Mouse (Mus musculus) megakaryocyte progenitor cell, adult 5-6 weeks (primary cell): ENCODE measurements around the gene Lenep. TPM values are rescaled to one million over a fixed set of nuclear protein-coding genes. Genes with fewer than 3 reads are reported as not detected.

Experiments used
- ATAC-seq: replicated peaks from 2 replicates; pipeline ENCODE4 v1.8.0; 2016; ENCODE audit warnings: mild to moderate bottlenecking, moderate TSS enrichment, inconsistent platforms; ENCODE audit not compliant: poor library complexity
- total RNA-seq, 2 experiments: library from RNA; stranded (forward) in 1 of 2; stranded (reverse) in 1 of 2; fragments of 157-497, 149-512 nt in 1 of 2; fragments of 200-1000 nt in 1 of 2; gene quantifications; 2 replicates each; pipeline versions ENCODE4 v1.2.3 to v1.2.4; 2015 to 2017

Gene Lenep
- total RNA-seq, 2 experiments from 2014 or later: 0.21 to 2.7 TPM

- no peak for ATAC-seq
These were observed 17.8 kb upstream of the Lenep start for GRCm38 (mm10) chr3:89420421-89420820.

- no peak for ATAC-seq
These were observed 17.4 kb upstream of the Lenep start for GRCm38 (mm10) chr3:89419981-89420380.

- no peak for ATAC-seq
These were observed 17.0 kb upstream of the Lenep start for GRCm38 (mm10) chr3:89419571-89419970.

GRCm38 (mm10) chr3:89418861-89419250, 16.3 kb upstream of the Lenep start:
- ATAC-seq: no peak

GRCm38 (mm10) chr3:89418170-89418860, 15.7 kb upstream of the Lenep start, which contains the start of the genes Cks1b and Shc1:
TSS of gene Cks1b (minus strand) at chr3:89418383.
TSS of gene Shc1 (plus strand) at chr3:89418443.
- ATAC-seq: peak; percentile 86

- ATAC-seq: peak; percentile 15; the same call in 1 of the 2 replicates
These were observed 15.2 kb upstream of the Lenep start for GRCm38 (mm10) chr3:89417840-89418169.

GRCm38 (mm10) chr3:89417131-89417530, 14.5 kb upstream of the Lenep start:
- no peak for ATAC-seq

- no peak for ATAC-seq
These were observed 13.6 kb upstream of the Lenep start for GRCm38 (mm10) chr3:89416158-89416557.

GRCm38 (mm10) chr3:89411490-89412393, 9.1 kb upstream of the Lenep start, which contains the start of gene Flad1:
TSS of gene Flad1 (minus strand) at chr3:89411870.
- ATAC-seq: peak; percentile 100

GRCm38 (mm10) chr3:89410864-89411263, 8.3 kb upstream of the Lenep start:
- ATAC-seq: no peak

- ATAC-seq: no peak
These were observed 7.1 kb upstream of the Lenep start for GRCm38 (mm10) chr3:89409701-89410100.

- ATAC-seq: no peak
These were observed 5.9 kb upstream of the Lenep start for GRCm38 (mm10) chr3:89408448-89408847.

- ATAC-seq: no peak
These were observed 4.3 kb upstream of the Lenep start for GRCm38 (mm10) chr3:89406887-89407286.

- ATAC-seq: no peak
These were observed 1.3 kb downstream of the Lenep start for GRCm38 (mm10) chr3:89401329-89401728.

- ATAC-seq: no peak
These were observed 6.0 kb downstream of the Lenep start for GRCm38 (mm10) chr3:89396654-89397005.

- peak; percentile 15; the same call in 1 of the 2 replicates for ATAC-seq
These were observed 6.6 kb downstream of the Lenep start for GRCm38 (mm10) chr3:89395806-89396653.

GRCm38 (mm10) chr3:89395419-89395805, 7.2 kb downstream of the Lenep start:
- no peak for ATAC-seq

GRCm38 (mm10) chr3:89394894-89395256, 7.7 kb downstream of the Lenep start:
- peak; percentile 27 for ATAC-seq

GRCm38 (mm10) chr3:89394006-89394893, 8.3 kb downstream of the Lenep start, which contains the start of gene Zbtb7b:
TSS of gene Zbtb7b (minus strand) at chr3:89394776.
- peak; percentile 57 for ATAC-seq

GRCm38 (mm10) chr3:89393605-89394004, 9.0 kb downstream of the Lenep start:
- peak; percentile 78 for ATAC-seq
